Mouse (Mus musculus) erythroblast, embryonic 14.5 days (primary cell): Measurements from ENCODE around the gene Dnaaf3. TPM values are rescaled to one million over a fixed set of nuclear protein-coding genes. Genes with fewer than 3 reads are reported as not detected.

Experiments
- H3K27me3 ChIP-seq: 2 replicates; pipeline ENCODE4 v1.6.1; 2012; ENCODE audit warnings: inconsistent platforms; ENCODE audit not compliant: control insufficient read depth
- H3K36me3 ChIP-seq: 2 replicates; pipeline ENCODE4 v1.6.1; 2012; ENCODE audit warnings: mild to moderate bottlenecking, inconsistent platforms; ENCODE audit not compliant: control insufficient read depth
- H3K4me1 ChIP-seq: 2 replicates; pipeline ENCODE4 v1.6.1; 2012; ENCODE audit warnings: inconsistent platforms; ENCODE audit not compliant: control insufficient read depth
- H3K4me3 ChIP-seq: replicated peaks from 2 replicates; pipeline ENCODE3; 2012; ENCODE audit warnings: moderate library complexity, mild to moderate bottlenecking, inconsistent platforms
- H3K9me3 ChIP-seq: 2 replicates; pipeline ENCODE4 v1.6.1; 2012; ENCODE audit warnings: low read length, inconsistent platforms, mixed read lengths; ENCODE audit not compliant: control insufficient read depth
- GATA1 ChIP-seq: IDR thresholded peaks from 2 replicates; pipeline ENCODE4 v1.6.1; 2012; ENCODE audit warnings: low read length, inconsistent platforms, mixed read lengths
- TAL1 ChIP-seq: IDR thresholded peaks from 3 replicates; pipeline ENCODE4 v1.6.1; 2012; ENCODE audit warnings: low read length, inconsistent platforms, mixed read lengths
- polyA plus RNA-seq: library from polyadenylated mRNA; stranded (reverse); fragments of >175 nt; gene quantifications from 2 replicates; pipeline ENCODE4 v1.2.3, GENCODE M21; 2012

Dnaaf3 gene
- polyA plus RNA-seq, 1 experiment = 0.02 TPM

- H3K4me3 ChIP-seq = peak overlapping the region; percentile 90
- H3K27me3 ChIP-seq = no peaks in the 10 kb centered on the region
- H3K36me3 ChIP-seq = peaks cover 20% of the 10 kb centered on the region
- TF ChIP-seq GATA1 (peak; percentile 91), TAL1 (no peak)
- H3K9me3 ChIP-seq = no peaks in the 10 kb centered on the region
- peaks cover 71% of the 10 kb centered on the region for H3K4me1 ChIP-seq
These were observed 29.7 kb downstream of the Dnaaf3 start for GRCm38 (mm10) chr7:4502421-4503090.

- Histone ChIP-seq H3K4me3 (peak within 1 kb of the TSS; percentile 90), H3K4me1 (peaks cover 67% of the 10 kb centered on the region), H3K9me3 (no peaks in the 10 kb centered on the region), H3K27me3 (no peaks in the 10 kb centered on the region), H3K36me3 (peaks cover 28% of the 10 kb centered on the region)
- TF ChIP-seq GATA1 (no peak), TAL1 (no peak)
These were observed 30.5 kb downstream of the Dnaaf3 start, which contains the start of gene Ppp1r12c for GRCm38 (mm10) chr7:4501558-4502397. Gene Ppp1r12c, minus strand, starts transcription at chr7:4501680.

- Histone ChIP-seq H3K9me3 (no peaks in the 10 kb centered on the region), H3K27me3 (no peaks in the 10 kb centered on the region), H3K4me3 (peak overlapping the region; percentile 90), H3K36me3 (peaks cover 36% of the 10 kb centered on the region), H3K4me1 (peaks cover 66% of the 10 kb centered on the region)
- no peak for TF ChIP-seq TAL1
- no peak for TF ChIP-seq GATA1
These were observed 31.3 kb downstream of the Dnaaf3 start for GRCm38 (mm10) chr7:4500892-4501471.

GRCm38 (mm10) chr7:4499034-4499433, 33.2 kb downstream of the Dnaaf3 start:
- TF ChIP-seq TAL1 (no peak), GATA1 (no peak)
- peaks cover 66% of the 10 kb centered on the region for H3K4me1 ChIP-seq
- H3K4me3 ChIP-seq = peak overlapping the region; percentile 15
- no peaks in the 10 kb centered on the region for H3K27me3 ChIP-seq
- H3K9me3 ChIP-seq = no peaks in the 10 kb centered on the region
- peaks cover 55% of the 10 kb centered on the region for H3K36me3 ChIP-seq

- peaks cover 70% of the 10 kb centered on the region for H3K4me1 ChIP-seq
- no peaks in the 10 kb centered on the region for H3K9me3 ChIP-seq
- H3K4me3 ChIP-seq = no peak overlapping the region
- peaks cover 63% of the 10 kb centered on the region for H3K36me3 ChIP-seq
- no peaks in the 10 kb centered on the region for H3K27me3 ChIP-seq
- TF ChIP-seq TAL1 (no peak), GATA1 (no peak)
These were observed 34.0 kb downstream of the Dnaaf3 start for GRCm38 (mm10) chr7:4498251-4498650.

GRCm38 (mm10) chr7:4497271-4497903, 34.9 kb downstream of the Dnaaf3 start:
- no peak overlapping the region for H3K4me3 ChIP-seq
- no peaks in the 10 kb centered on the region for H3K9me3 ChIP-seq
- H3K4me1 ChIP-seq = peaks cover 69% of the 10 kb centered on the region
- TF ChIP-seq GATA1 = no peak
- no peak for TF ChIP-seq TAL1
- peaks cover 72% of the 10 kb centered on the region for H3K36me3 ChIP-seq
- no peaks in the 10 kb centered on the region for H3K27me3 ChIP-seq

GRCm38 (mm10) chr7:4496468-4496867, 35.8 kb downstream of the Dnaaf3 start:
- Histone ChIP-seq H3K36me3 (peaks cover 81% of the 10 kb centered on the region), H3K4me3 (no peak overlapping the region), H3K27me3 (no peaks in the 10 kb centered on the region), H3K9me3 (no peaks in the 10 kb centered on the region), H3K4me1 (peaks cover 69% of the 10 kb centered on the region)
- TF ChIP-seq TAL1 (no peak), GATA1 (no peak)

GRCm38 (mm10) chr7:4493991-4494390, 38.3 kb downstream of the Dnaaf3 start:
- Histone ChIP-seq H3K9me3 (no peaks in the 10 kb centered on the region), H3K27me3 (no peaks in the 10 kb centered on the region), H3K4me3 (no peak overlapping the region), H3K36me3 (peaks cover 97% of the 10 kb centered on the region), H3K4me1 (peaks cover 58% of the 10 kb centered on the region)
- TF ChIP-seq TAL1 = no peak
- no peak for TF ChIP-seq GATA1
